Mouse (Mus musculus) ovary, adult 18-20 months (tissue): ENCODE data around the gene Prelp.
A peak's percentile ranks its signal among the peaks of the same experiment; 100 is the strongest.

Experiments
- DNase-seq: peaks from one replicate; pipeline ENCODE4 v3.0.0; 2022; ENCODE audit warnings: low spot score, mixed read lengths

Prelp gene

DNA sequence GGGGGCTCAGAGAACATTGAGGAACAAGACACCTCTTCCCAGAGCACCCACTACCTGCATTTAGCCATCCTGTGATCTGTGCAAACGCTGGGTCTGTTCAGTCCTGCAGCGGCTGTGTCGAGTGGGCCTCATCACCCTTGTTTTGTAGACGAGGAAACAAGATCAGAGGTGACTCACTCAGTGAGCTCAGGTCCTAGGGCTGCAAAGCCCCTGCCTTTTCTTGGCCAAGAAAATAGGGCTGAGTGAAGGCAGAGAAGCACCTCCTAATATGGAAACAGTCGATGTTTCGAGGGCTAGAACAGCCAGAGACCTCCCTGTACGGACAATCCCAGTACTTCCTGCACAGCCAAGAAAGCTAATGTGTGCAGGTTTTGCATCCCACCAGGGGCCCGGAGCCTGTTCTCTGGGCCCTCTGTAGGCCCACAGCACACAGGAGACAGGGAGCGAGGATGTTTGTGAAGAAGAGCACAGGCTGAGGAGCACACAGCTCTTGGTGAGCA is 22.1 kb downstream of the Prelp start:
- no peak for DNase-seq

DNA sequence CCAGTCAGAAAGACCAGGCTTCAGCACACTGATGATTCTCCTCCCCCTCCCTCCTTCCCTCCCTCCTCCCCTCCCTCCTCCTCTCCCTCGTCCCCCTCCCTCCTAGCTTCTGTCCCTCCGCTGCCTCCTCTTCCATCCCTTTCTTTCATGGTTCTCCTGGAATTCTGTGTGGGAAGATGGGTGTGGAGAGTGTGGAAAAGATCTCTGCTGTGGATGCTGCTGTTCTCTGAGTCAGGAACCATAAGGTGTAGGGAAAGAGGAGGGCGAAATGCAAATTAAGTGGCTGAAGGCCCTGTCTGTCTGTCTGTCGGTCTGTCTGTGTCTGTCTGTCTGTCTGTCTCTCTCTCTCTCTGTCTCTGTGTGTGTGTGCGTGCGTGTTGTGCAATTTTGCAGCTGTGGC is 23.9 kb downstream of the Prelp start:
- no peak for DNase-seq

GRCm38 (mm10) chr1:133891489-133891888 is 29.7 kb downstream of the Prelp start:
- peak; percentile 74 for DNase-seq

GRCm38 (mm10) chr1:133889949-133890598 is 31.1 kb downstream of the Prelp start:
- DNase-seq: no peak

DNA sequence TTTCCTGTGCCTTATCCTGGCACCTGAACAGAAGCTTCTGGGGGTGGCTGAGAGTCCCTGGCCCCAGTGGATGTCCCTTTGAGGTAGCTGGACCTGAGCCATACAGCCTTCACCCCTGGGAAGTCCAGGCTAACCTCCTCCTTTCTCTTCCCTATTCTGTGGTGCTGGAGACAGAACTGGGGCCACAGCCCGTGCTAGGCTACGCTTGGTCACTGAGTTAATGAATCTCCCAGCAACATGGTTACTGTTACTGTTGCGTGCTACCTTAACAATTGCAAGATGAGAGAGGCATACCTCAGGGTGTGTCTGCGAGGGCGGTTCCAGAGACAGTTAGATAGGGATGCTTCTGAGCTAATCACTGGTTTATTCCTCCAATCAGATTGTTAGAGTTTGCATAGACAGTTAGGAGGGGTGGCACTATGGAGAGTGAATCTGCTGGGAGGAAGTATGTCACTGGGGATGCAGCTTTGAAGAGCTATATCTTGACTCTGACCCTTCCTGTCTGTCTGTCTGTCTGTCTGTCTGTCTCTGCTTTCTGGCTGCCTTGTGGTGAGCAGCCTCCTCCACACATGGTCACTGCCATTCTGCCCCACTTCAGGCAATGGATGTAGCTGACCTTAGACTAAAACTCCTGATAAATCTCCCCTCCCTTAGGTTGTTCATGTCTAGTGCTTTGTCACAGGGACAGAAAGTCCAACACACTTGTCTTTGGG is 33.5 kb downstream of the Prelp start:
- DNase-seq: no peak

DNA sequence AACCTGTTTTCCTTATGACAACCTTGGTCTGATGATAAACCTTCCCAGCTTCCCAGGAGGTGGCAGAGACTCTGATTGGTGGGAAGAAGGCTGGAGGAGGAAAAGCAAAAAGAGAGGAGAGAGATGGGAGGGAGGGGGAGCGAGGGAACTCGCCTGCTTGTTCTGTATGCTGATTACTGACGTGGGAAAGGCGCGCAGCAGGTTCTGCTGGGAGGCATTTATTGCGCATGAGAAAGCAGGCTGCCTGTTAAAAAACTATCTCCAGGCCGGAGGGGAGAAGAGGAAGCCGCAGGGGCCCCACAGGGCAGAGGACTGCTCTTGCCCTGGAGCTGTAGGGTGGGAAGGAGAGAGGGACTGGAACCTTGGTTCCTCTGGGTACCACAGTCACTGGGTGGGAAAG is 34.2 kb downstream of the Prelp start:
- no peak for DNase-seq

DNA sequence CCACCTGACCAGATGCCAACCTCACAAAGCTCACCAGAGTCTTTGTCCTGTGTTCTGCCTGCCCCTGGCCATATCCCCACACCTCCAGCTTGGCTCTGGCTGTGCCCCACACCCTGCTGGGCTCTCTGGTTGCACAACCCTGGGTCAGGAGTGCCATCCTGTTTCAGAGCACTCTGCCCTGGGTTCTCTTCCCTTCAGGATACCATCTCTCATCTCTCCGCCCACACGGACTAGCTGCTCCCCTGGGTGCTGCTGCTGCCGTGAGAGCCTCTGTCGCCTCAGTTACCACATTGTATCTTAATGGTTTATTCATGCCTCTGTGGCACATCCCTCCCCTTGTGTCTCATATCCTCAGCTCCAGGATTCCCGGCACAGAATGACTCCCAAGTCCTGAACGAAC is 34.8 kb downstream of the Prelp start:
- no peak for DNase-seq

DNA sequence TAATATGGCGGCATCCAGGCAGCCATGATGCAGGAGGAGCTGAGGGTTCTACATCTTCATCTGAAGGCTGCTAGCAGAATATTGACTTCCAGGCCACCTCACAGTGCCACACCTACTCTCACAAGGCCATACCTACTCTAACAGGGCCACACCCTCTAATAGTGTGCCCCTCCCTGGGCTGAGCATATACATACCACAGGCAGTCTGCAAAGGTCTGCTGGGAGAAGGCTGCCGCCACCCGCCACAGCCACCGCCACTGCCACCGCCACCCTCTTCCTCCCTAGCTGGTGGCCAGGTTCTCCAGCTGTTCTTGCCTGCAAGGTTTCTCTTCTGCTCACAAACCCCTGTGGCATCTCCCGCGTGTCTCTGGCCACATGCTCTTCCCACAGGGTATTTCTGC is 35.4 kb downstream of the Prelp start:
- no peak for DNase-seq

DNA sequence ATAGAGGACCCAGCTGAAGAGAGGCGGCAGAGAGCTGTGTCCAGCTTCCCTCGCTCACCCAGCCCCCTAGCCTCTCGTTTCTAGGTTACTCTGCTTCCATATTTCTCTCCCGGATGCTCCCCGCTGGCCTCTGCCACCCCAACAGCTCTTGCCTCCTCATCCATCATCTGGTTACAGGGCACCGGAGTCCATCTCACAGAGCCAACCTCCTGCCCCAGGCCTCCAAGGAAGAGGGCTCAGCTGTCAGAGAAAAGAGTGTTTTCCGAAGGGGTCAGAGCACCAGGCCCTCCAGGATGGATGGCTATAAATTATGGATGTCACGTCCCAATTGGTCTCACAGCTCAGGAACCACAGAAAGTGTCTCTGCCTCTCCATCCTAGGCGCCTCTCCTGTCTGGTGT is 36.5 kb downstream of the Prelp start:
- no peak for DNase-seq

- DNase-seq: no peak
Measured at GRCm38 (mm10) chr1:133884090-133884489, 37.1 kb downstream of the Prelp start.

DNA sequence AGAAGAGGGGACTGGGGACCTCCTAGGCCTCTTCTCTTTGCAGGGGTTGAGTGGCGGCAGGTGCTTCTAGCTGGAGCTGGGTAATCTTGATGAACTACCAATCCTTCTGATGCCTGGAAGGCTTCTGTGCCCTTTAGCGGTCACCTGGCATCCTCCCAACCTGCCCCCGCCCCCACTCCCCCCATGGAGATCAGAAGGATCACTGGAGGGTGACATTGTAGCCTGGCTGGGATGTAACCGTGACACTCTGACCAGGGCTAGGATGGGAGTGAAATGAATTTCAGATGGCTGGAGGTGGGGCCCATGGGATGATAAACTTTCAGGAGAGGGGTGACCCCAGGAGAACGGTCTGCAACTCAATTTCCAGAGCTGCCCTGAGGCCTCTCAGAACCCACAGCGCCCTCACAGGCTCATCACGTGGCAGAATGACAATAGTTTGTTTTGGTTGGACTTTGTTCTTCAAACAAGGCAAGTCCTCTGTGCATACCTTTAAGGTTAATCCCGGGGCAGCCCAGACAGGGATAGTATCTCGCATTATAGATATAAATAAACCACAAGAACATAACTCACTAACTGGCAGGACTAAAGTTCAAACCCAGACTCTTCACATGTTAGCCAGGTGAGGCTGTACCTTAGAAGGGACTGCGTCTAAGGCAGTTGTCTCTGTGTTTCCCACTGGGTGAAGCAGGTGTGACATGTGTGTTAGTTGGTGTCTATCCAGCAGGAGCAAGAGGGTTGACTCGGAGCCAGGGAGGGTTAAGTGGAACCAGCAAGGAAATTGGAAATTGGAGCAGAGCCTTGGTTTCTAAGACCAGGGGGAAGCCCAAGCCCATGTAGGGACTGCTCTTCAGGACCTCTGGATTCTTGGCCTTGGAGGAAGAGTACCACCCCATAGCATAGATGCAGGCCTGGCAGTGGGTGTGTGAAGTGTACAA is 38.7 kb downstream of the Prelp start:
- no peak for DNase-seq

- DNase-seq: no peak
Measured at GRCm38 (mm10) chr1:133881813-133882212, 39.4 kb downstream of the Prelp start.

DNA sequence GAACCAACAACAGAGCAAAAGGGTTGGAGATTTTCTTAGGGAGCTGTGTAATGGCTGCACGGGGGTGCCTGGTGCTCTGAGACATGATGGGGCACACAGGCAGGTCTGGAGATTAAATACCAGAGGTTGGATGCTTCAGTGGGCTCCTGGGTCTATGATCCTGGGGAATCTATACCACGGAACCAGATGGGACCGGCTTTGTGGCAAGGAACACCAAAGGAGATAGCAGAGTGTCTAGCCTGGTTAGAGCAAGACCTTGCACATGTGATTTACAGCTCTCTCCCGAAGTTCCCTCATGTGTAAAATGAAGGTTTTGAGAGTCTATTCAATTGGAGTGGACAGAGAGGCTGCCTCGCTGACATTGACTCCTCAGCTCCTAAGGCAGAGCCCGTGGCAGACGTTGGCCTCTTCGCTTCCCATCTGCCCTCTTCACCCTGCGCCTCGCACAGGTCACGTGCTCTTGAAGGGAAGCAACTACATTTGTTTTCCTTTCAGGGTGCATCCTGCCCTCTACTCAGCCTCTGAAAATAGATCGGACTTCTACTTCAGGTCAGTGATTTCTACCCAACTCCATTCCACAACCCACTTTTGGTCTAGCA is 42.3 kb downstream of the Prelp start:
- DNase-seq: no peak

DNA sequence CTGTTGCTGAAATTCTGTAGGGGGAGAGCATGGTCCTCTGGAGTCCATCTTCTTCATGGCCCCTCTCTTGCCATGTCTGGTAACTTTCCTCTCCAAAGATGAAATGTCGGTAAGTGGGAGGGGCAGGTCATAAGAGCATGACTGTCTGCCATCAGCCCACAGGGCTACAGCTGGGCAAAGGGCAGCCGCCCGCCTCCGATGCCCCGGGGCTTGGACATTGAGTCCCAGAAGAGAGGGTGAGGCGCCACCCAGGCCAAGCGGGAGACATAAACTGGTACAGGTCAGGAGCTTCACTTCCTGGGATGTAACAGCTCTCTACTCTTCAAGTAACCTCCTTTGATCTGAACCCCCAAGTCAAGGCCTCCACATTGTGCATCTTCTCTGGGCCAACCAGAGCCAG is 44.3 kb downstream of the Prelp start:
- no peak for DNase-seq

GRCm38 (mm10) chr1:133873086-133873813 is 48.0 kb downstream of the Prelp start:
- no peak for DNase-seq

DNA sequence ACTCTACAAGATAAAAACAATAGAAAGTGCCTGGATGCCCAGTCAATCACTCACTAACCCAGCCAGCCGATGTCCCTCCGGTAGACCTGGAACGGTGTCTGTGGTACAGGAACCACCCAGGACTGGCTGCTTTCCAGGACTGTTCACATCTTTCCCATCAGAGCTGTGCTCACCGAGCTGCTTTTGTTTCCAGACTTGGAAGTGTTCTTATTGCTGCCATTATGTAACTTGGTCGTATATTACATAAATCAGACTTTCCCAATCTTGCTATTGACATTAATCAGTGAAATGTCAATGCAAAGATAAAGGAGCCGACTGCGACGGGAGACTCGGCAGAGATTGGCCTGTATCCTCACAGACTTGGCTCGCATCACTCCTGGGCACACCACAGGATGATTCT is 50.0 kb downstream of the Prelp start:
- no peak for DNase-seq

- DNase-seq: no peak
Measured at GRCm38 (mm10) chr1:133869221-133869620, 52.0 kb downstream of the Prelp start.

DNA sequence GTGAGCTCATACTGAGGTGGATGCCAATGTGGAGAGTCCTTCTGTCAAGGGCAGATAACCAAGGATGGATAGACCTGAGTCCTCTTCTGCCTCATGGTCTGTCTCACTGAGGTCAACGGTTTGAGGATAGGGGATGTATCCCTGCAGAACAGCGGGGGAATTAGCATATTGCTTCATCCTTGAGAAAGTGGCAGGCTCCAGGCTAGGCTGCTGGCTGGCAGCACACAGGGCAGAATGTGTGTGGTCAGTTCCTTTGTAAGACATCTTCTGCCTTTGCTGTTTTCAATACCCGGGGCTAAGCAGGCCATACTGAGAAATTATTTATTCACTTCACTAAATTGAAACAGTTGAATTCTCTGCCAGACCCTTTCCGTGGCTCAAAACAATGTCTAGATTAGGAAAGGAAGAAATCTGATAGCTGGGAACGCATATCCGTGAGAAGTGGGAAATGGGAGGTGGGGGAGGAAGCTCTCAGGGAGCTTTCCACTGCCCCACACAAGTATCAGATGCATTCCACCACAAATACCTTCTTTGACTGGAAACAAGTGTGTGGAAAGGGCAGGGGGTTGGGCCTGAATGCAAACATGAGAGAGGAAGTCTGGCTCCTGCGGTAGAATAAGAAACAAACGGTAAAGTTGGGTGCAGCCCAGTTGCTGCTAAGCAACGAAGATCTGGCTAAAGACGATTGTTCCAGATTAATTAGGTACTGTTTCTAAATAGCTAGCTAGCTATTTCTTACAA is 57.8 kb downstream of the Prelp start:
- no peak for DNase-seq

DNA sequence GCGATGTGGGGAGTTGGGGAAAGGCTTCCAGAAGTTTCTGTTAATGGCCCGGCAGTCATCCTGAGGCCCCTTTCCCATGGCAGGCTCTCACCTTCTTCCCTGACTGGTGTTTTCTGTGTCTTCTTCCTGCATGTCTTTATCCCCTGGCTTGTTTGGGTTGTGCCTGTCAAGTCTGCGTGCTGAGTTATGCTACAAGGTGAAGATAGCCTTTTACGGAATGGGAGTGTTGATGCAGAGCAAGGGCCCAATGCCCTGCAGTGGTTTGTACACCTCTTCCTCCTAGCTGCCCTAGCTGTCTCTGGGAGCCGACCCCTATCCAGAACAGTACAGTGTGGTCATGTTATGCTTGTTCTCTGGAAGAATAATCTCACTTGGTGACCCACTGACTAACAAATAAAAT is 60.2 kb downstream of the Prelp start:
- DNase-seq: no peak
